10 mouse cellular contexts compared by ENCODE assay signal in the genomic region with DNA sequence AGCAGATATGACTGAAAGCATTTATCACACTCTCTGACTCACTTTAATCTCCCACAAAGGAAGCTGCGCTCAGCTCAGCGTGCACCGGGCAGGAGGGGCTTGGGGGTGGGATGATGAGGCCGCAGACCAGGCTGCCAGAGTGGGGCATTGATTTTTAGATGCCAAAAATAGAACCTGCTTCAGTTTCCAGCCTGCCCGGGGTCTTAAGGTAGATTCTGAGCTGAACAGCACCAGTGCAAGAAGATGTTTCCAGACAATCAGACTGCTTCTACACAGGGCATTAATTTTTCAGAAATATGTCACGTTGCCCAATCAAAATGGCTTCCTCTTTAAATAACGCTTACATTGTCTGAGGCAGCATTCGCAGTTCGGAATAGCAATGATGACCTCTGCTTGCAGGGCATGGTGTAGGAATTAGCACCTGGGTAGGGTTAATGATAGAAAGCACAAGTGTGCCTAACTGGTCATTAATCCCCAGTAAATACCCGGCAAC.
DNase-seq lines count a peak whose midpoint lies in the region; ATAC-seq lines count a peak whose summit lies in the region.
"Had no signal": no experiment of that assay in that cellular context is flagged by ENCODE, and none has a peak within 500 bp of the region (broad histone marks: within the 10 kb centered on the region; RNA-seq: fewer than 3 reads in every experiment).

No protein-coding gene starts in this region.

- H3K36me3 ChIP-seq in forebrain, embryonic 10.5 days (replicated peaks), result no peaks in the 10 kb centered on the region
- no peaks in the 10 kb centered on the region for H3K36me3 ChIP-seq in forebrain, embryonic 11.5 days (ENCODE audit: control insufficient read depth, insufficient read depth, low read length)
- H3K36me3 ChIP-seq in forebrain, embryonic 16.5 days (ENCODE audit: control insufficient read depth, insufficient read depth), result no peaks in the 10 kb centered on the region
- no peaks in the 10 kb centered on the region for H3K36me3 ChIP-seq in midbrain, embryonic 13.5 days
- H3K36me3 ChIP-seq: liver, embryonic 15.5 days had no signal

- H3K27ac ChIP-seq in forebrain, embryonic 10.5 days, result peak overlapping the region; percentile 58; the same call in 1 of the 2 replicates
- no peak overlapping the region for H3K27ac ChIP-seq in forebrain, embryonic 11.5 days (ENCODE audit: low read depth, low read length)
- H3K27ac ChIP-seq in forebrain, embryonic 16.5 days (ENCODE audit: low read length), result peak overlapping the region; percentile 26; the same call in 1 of the 2 replicates
- H3K27ac ChIP-seq in midbrain, embryonic 13.5 days, result peak overlapping the region; percentile 80
- H3K27ac ChIP-seq: liver, embryonic 15.5 days had no signal

- H3K4me1 ChIP-seq in forebrain, embryonic 10.5 days, result peaks cover 3% of the 10 kb centered on the region; the same call in 1 of the 2 replicates
- H3K4me1 ChIP-seq in forebrain, embryonic 11.5 days (replicated peaks; ENCODE audit: control insufficient read depth, insufficient read depth, low read length), result no peaks in the 10 kb centered on the region
- H3K4me1 ChIP-seq in forebrain, embryonic 16.5 days (replicated peaks; ENCODE audit: control insufficient read depth, insufficient read depth, low read length), result no peaks in the 10 kb centered on the region
- H3K4me1 ChIP-seq in midbrain, embryonic 13.5 days (replicated peaks), result peaks cover 17% of the 10 kb centered on the region
- H3K4me1 ChIP-seq: liver, embryonic 15.5 days had no signal

- no peak overlapping the region for H3K4me3 ChIP-seq in forebrain, embryonic 10.5 days
- H3K4me3 ChIP-seq in forebrain, embryonic 11.5 days (ENCODE audit: low read depth, low read length), result no peak overlapping the region
- H3K4me3 ChIP-seq in forebrain, embryonic 16.5 days (replicated peaks; ENCODE audit: low read length), result no peak overlapping the region
- no peak overlapping the region for H3K4me3 ChIP-seq in midbrain, embryonic 13.5 days (replicated peaks)
- H3K4me3 ChIP-seq: liver, embryonic 15.5 days had no signal

- no peak overlapping the region for H3K9ac ChIP-seq in forebrain, embryonic 11.5 days (ENCODE audit: low read length)
- H3K9ac ChIP-seq in forebrain, embryonic 16.5 days (replicated peaks; ENCODE audit: low read depth, low read length), result no peak overlapping the region
- H3K9ac ChIP-seq in midbrain, embryonic 13.5 days (replicated peaks), result no peak overlapping the region
- H3K9ac ChIP-seq: liver, embryonic 15.5 days had no signal

- no peaks in the 10 kb centered on the region for H3K9me3 ChIP-seq in forebrain, embryonic 10.5 days
- no peaks in the 10 kb centered on the region for H3K9me3 ChIP-seq in forebrain, embryonic 11.5 days (ENCODE audit: control insufficient read depth, low read length)
- no peaks in the 10 kb centered on the region for H3K9me3 ChIP-seq in forebrain, embryonic 16.5 days (ENCODE audit: control insufficient read depth, low read length)
- no peaks in the 10 kb centered on the region for H3K9me3 ChIP-seq in midbrain, embryonic 13.5 days

- ATAC-seq in forebrain, embryonic 11.5 days (replicated peaks; ENCODE audit: low FRiP score), result no peak
- ATAC-seq in forebrain, embryonic 16.5 days, result peak; percentile 61
- peak; percentile 90 for ATAC-seq in midbrain, embryonic 13.5 days

- H3K27me3 ChIP-seq in forebrain, embryonic 10.5 days (ENCODE audit: poor library complexity, severe bottlenecking), result no peaks in the 10 kb centered on the region
- H3K27me3 ChIP-seq in forebrain, embryonic 11.5 days (ENCODE audit: control insufficient read depth, insufficient read depth, low read length), result no peaks in the 10 kb centered on the region
- H3K27me3 ChIP-seq in forebrain, embryonic 16.5 days (replicated peaks; ENCODE audit: control insufficient read depth, insufficient read depth, low read length), result no peaks in the 10 kb centered on the region
- H3K27me3 ChIP-seq in midbrain, embryonic 13.5 days, result no peaks in the 10 kb centered on the region
- H3K27me3 ChIP-seq: liver, embryonic 15.5 days had no signal

- DNase-seq in forebrain, embryonic 10.5 days (ENCODE audit: extremely low spot score, low spot score), result no peak
- DNase-seq in forebrain, embryonic 11.5 days (ENCODE audit: low spot score), result no peak
- DNase-seq in Muller cell, postnatal 12 days (ENCODE audit: inconsistent ontology term), result peak; percentile 29
- no peak for DNase-seq in gastrocnemius, postnatal 4 days (ENCODE audit: low spot score in 2 of 2)
- no peak for DNase-seq in gastrocnemius, adult 8-10 months (ENCODE audit: low spot score in 2 of 2)
- no peak for DNase-seq in thymus, postnatal 14 days
- DNase-seq: cerebellum, adult 11-12 months had no signal

- WGBS in forebrain, embryonic 10.5 days, result 84% methylated on average over 10 of the region's 10 CpGs
- WGBS in forebrain, embryonic 11.5 days, result 72% methylated on average over 10 of the region's 10 CpGs
- 60% methylated on average over 10 of the region's 10 CpGs for WGBS in forebrain, embryonic 16.5 days
- 46% methylated on average over 10 of the region's 10 CpGs for WGBS in midbrain, embryonic 13.5 days

- H3K4me2 ChIP-seq in forebrain, embryonic 11.5 days (ENCODE audit: low read depth, low read length, severe bottlenecking), result no peak overlapping the region
- no peak overlapping the region for H3K4me2 ChIP-seq in forebrain, embryonic 16.5 days (ENCODE audit: low read length)
- H3K4me2 ChIP-seq in midbrain, embryonic 13.5 days (replicated peaks), result 0 out of 2 replicates have a peak overlapping the region, but pooled peaks have one; percentile 12
- H3K4me2 ChIP-seq: liver, embryonic 15.5 days had no signal
